Comparison of ENCODE assay signal across 14 mouse cellular contexts in the genomic region with DNA sequence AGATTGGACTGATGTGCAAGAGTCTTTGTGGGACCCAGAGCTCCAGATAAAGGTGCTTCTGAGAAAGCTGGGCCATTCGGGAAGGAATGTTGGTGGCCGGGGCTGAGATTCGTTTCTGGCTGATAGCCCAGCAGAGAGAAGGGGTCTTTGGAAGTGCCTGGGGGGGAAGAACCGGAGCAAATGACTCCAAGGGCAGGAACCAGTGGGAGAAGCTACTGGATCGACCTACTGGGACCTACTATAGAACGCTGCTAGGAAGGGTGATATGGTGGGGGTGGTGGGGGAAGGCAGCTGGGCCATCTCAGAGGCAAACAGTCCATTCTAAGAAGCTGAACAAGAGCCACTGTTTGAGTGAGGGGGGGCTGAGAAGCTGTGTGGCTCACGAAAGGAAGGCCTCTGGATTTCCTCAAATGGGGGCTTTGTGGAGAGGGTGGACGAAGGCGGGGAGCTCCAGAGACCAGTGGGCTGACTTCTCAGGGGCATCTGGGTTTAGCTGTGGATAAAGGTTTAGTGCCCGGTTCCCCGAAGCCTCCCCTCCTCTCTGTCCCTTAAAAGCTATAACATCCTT. TPM values are rescaled to one million over a fixed set of nuclear protein-coding genes. Genes with fewer than 3 reads are reported as not detected.
A peak's percentile ranks its signal among the peaks of the same experiment; 100 is the strongest.
DNase-seq lines count a peak whose midpoint lies in the region; ATAC-seq lines count a peak whose summit lies in the region.
"Had no signal": no experiment of that assay in that cellular context is flagged by ENCODE, and none has a peak within 500 bp of the region (broad histone marks: within the 10 kb centered on the region; RNA-seq: fewer than 3 reads in every experiment).

No protein-coding gene starts in this region.

- no peaks in the 10 kb centered on the region for H3K27me3 ChIP-seq in midbrain, embryonic 10.5 days (ENCODE audit: low read depth, poor library complexity, severe bottlenecking)
- H3K27me3 ChIP-seq in midbrain, embryonic 11.5 days (ENCODE audit: control insufficient read depth, insufficient read depth, low read length), result no peaks in the 10 kb centered on the region
- H3K27me3 ChIP-seq in hindbrain, embryonic 12.5 days, result no peaks in the 10 kb centered on the region
- H3K27me3 ChIP-seq in midbrain, embryonic 12.5 days, result no peaks in the 10 kb centered on the region
- no peaks in the 10 kb centered on the region for H3K27me3 ChIP-seq in stomach, embryonic 15.5 days (replicated peaks)
- H3K27me3 ChIP-seq: limb, embryonic 13.5 days had no signal

- H3K36me3 ChIP-seq in midbrain, embryonic 10.5 days, result peaks cover 23% of the 10 kb centered on the region
- H3K36me3 ChIP-seq in midbrain, embryonic 11.5 days (ENCODE audit: control insufficient read depth, insufficient read depth, low read length), result 0 out of 2 replicates have a peak, but pooled peaks cover 3% of the 10 kb centered on the region
- H3K36me3 ChIP-seq in hindbrain, embryonic 12.5 days, result peaks cover 24% of the 10 kb centered on the region
- H3K36me3 ChIP-seq in midbrain, embryonic 12.5 days, result peaks cover 24% of the 10 kb centered on the region
- H3K36me3 ChIP-seq in stomach, embryonic 15.5 days, result peaks cover 16% of the 10 kb centered on the region

- no peak for DNase-seq in midbrain, embryonic 10.5 days (ENCODE audit: low spot score)
- no peak for DNase-seq in midbrain, embryonic 11.5 days (ENCODE audit: low spot score, missing footprints)
- DNase-seq in adrenal gland, adult (ENCODE audit: inconsistent age in 2 of 2, low spot score in 1 of 2), result no peak
- no peak for DNase-seq in testis, postnatal 14 days (ENCODE audit: low spot score)
- DNase-seq: heart, adult 2 months; heart, postnatal 10 days; kidney, adult 11 months; lung, postnatal 4 days; spleen, adult 18-20 months had no signal

- 92% methylated on average over 11 of the region's 11 CpGs for WGBS in midbrain, embryonic 10.5 days
- 91% methylated on average over 11 of the region's 11 CpGs for WGBS in midbrain, embryonic 11.5 days
- 73% methylated on average over 11 of the region's 11 CpGs for WGBS in hindbrain, embryonic 12.5 days
- 79% methylated on average over 11 of the region's 11 CpGs for WGBS in midbrain, embryonic 12.5 days
- WGBS in stomach, embryonic 15.5 days, result 66% methylated on average over 11 of the region's 11 CpGs

- H3K4me3 ChIP-seq in midbrain, embryonic 10.5 days, result no peak overlapping the region
- no peak overlapping the region for H3K4me3 ChIP-seq in midbrain, embryonic 11.5 days (ENCODE audit: low read depth, low read length)
- H3K4me3 ChIP-seq in hindbrain, embryonic 12.5 days, result no peak overlapping the region
- no peak overlapping the region for H3K4me3 ChIP-seq in midbrain, embryonic 12.5 days
- H3K4me3 ChIP-seq in stomach, embryonic 15.5 days (replicated peaks), result no peak overlapping the region
- H3K4me3 ChIP-seq: heart, adult 2 months; limb, embryonic 13.5 days had no signal

- H3K9ac ChIP-seq in midbrain, embryonic 11.5 days (ENCODE audit: low read length), result no peak overlapping the region
- no peak overlapping the region for H3K9ac ChIP-seq in hindbrain, embryonic 12.5 days
- H3K9ac ChIP-seq in midbrain, embryonic 12.5 days (replicated peaks), result no peak overlapping the region
- no peak overlapping the region for H3K9ac ChIP-seq in stomach, embryonic 15.5 days
- H3K9ac ChIP-seq: limb, embryonic 13.5 days had no signal

- no peaks in the 10 kb centered on the region for H3K9me3 ChIP-seq in midbrain, embryonic 10.5 days (replicated peaks)
- H3K9me3 ChIP-seq in midbrain, embryonic 11.5 days (ENCODE audit: control insufficient read depth, low read length), result no peaks in the 10 kb centered on the region
- H3K9me3 ChIP-seq in hindbrain, embryonic 12.5 days (replicated peaks), result no peaks in the 10 kb centered on the region
- no peaks in the 10 kb centered on the region for H3K9me3 ChIP-seq in midbrain, embryonic 12.5 days
- H3K9me3 ChIP-seq in stomach, embryonic 15.5 days, result no peaks in the 10 kb centered on the region
- H3K9me3 ChIP-seq: limb, embryonic 13.5 days had no signal

- H3K4me1 ChIP-seq in midbrain, embryonic 10.5 days, result peaks cover 18% of the 10 kb centered on the region
- no peaks in the 10 kb centered on the region; the same call in 1 of the 2 replicates for H3K4me1 ChIP-seq in midbrain, embryonic 11.5 days (ENCODE audit: control insufficient read depth, insufficient read depth, low read length)
- peaks cover 19% of the 10 kb centered on the region for H3K4me1 ChIP-seq in hindbrain, embryonic 12.5 days
- peaks cover 17% of the 10 kb centered on the region for H3K4me1 ChIP-seq in midbrain, embryonic 12.5 days
- H3K4me1 ChIP-seq in stomach, embryonic 15.5 days, result peaks cover 5% of the 10 kb centered on the region; the same call in 1 of the 2 replicates

- no peak for ATAC-seq in midbrain, embryonic 11.5 days (ENCODE audit: low FRiP score)
- peak; percentile 36; the same call in 1 of the 2 replicates for ATAC-seq in hindbrain, embryonic 12.5 days (ENCODE audit: low FRiP score)
- no peak for ATAC-seq in midbrain, embryonic 12.5 days (ENCODE audit: low FRiP score, low read depth)
- no peak for ATAC-seq in stomach, embryonic 15.5 days (ENCODE audit: insufficient read depth, low FRiP score, low read depth)

- H3K4me2 ChIP-seq in midbrain, embryonic 11.5 days, result no peak overlapping the region
- H3K4me2 ChIP-seq in hindbrain, embryonic 12.5 days (replicated peaks), result no peak overlapping the region
- H3K4me2 ChIP-seq in midbrain, embryonic 12.5 days (replicated peaks), result no peak overlapping the region
- H3K4me2 ChIP-seq in stomach, embryonic 15.5 days, result no peak overlapping the region
- H3K4me2 ChIP-seq: limb, embryonic 13.5 days had no signal

- H3K27ac ChIP-seq in midbrain, embryonic 10.5 days (replicated peaks), result peak overlapping the region; percentile 67
- H3K27ac ChIP-seq in midbrain, embryonic 11.5 days (ENCODE audit: low read depth, low read length), result no peak overlapping the region
- H3K27ac ChIP-seq in hindbrain, embryonic 12.5 days, result 0 out of 2 replicates have a peak overlapping the region, but pooled peaks have one; percentile 76
- H3K27ac ChIP-seq in midbrain, embryonic 12.5 days (replicated peaks), result peak overlapping the region; percentile 25; the same call in 1 of the 2 replicates
- H3K27ac ChIP-seq in stomach, embryonic 15.5 days, result peak overlapping the region; percentile 16; the same call in 1 of the 2 replicates
- H3K27ac ChIP-seq: heart, adult 2 months; limb, embryonic 13.5 days had no signal

RNA-seq across cellular contexts. Expression of gene Gpr37l1, which starts 7.8 kb away (rescaled TPM):
- polyA plus RNA-seq in midbrain, embryonic 10.5 days (2016; fragmentation: Nextera tagmentation; extraction: Ambion mirVana), result not detected in 2 replicates
- polyA plus RNA-seq in midbrain, embryonic 11.5 days (2014; fragmentation: Nextera tagmentation; extraction: Ambion mirVana), result not detected in 2 replicates
- polyA plus RNA-seq in hindbrain, embryonic 12.5 days (2016; fragmentation: Nextera tagmentation; extraction: Ambion mirVana), result 0.10 and 0.12 TPM in 2 replicates
- polyA plus RNA-seq in midbrain, embryonic 12.5 days (2016; fragmentation: Nextera tagmentation; extraction: Ambion mirVana), result not detected in 2 replicates
- polyA plus RNA-seq in stomach, embryonic 15.5 days (2015; fragmentation: Nextera tagmentation; extraction: Ambion mirVana), result 0.35 and 0.78 TPM in 2 replicates
- polyA plus RNA-seq: liver, embryonic 16.5 days had no signal

RNA-seq across cellular contexts. Expression of gene Arl8a, which starts 13.0 kb away (rescaled TPM):
- 46.5 and 67.6 TPM in 2 replicates for polyA plus RNA-seq in midbrain, embryonic 10.5 days (2016; fragmentation: Nextera tagmentation; extraction: Ambion mirVana)
- 61.3 and 72.2 TPM in 2 replicates for polyA plus RNA-seq in midbrain, embryonic 11.5 days (2014; fragmentation: Nextera tagmentation; extraction: Ambion mirVana)
- polyA plus RNA-seq in hindbrain, embryonic 12.5 days (2016; fragmentation: Nextera tagmentation; extraction: Ambion mirVana), result 171 and 183 TPM in 2 replicates
- polyA plus RNA-seq in midbrain, embryonic 12.5 days (2016; fragmentation: Nextera tagmentation; extraction: Ambion mirVana), result 129 and 143 TPM in 2 replicates
- polyA plus RNA-seq in stomach, embryonic 15.5 days (2015; fragmentation: Nextera tagmentation; extraction: Ambion mirVana), result 54.9 and 55.4 TPM in 2 replicates

RNA-seq across cellular contexts. Expression of gene Ptpn7, which starts 27.1 kb away (rescaled TPM):
- polyA plus RNA-seq in midbrain, embryonic 10.5 days (2016; fragmentation: Nextera tagmentation; extraction: Ambion mirVana), result 1.3 and 2.4 TPM in 2 replicates
- 1.4 and 1.6 TPM in 2 replicates for polyA plus RNA-seq in midbrain, embryonic 11.5 days (2014; fragmentation: Nextera tagmentation; extraction: Ambion mirVana)
- 1.2 TPM in 2 replicates for polyA plus RNA-seq in hindbrain, embryonic 12.5 days (2016; fragmentation: Nextera tagmentation; extraction: Ambion mirVana)
- 0.58 and 1.1 TPM in 2 replicates for polyA plus RNA-seq in midbrain, embryonic 12.5 days (2016; fragmentation: Nextera tagmentation; extraction: Ambion mirVana)
- 2.4 and 3.3 TPM in 2 replicates for polyA plus RNA-seq in stomach, embryonic 15.5 days (2015; fragmentation: Nextera tagmentation; extraction: Ambion mirVana)

RNA-seq across cellular contexts. Expression of gene Lgr6, which starts 54.6 kb away (rescaled TPM):
- polyA plus RNA-seq in midbrain, embryonic 10.5 days (2016; fragmentation: Nextera tagmentation; extraction: Ambion mirVana), result 0.06 and 0.17 TPM in 2 replicates
- polyA plus RNA-seq in midbrain, embryonic 11.5 days (2014; fragmentation: Nextera tagmentation; extraction: Ambion mirVana), result 0.12 and 0.15 TPM in 2 replicates
- 0.70 and 0.90 TPM in 2 replicates for polyA plus RNA-seq in hindbrain, embryonic 12.5 days (2016; fragmentation: Nextera tagmentation; extraction: Ambion mirVana)
- 0.27 and 0.66 TPM in 2 replicates for polyA plus RNA-seq in midbrain, embryonic 12.5 days (2016; fragmentation: Nextera tagmentation; extraction: Ambion mirVana)
- polyA plus RNA-seq in stomach, embryonic 15.5 days (2015; fragmentation: Nextera tagmentation; extraction: Ambion mirVana), result 1.6 and 1.8 TPM in 2 replicates
